Mouse (Mus musculus) CH12F3 (cell line): ENCODE data around the gene Gnpda2.

Source experiments
- in situ Hi-C: fragments of 300-500 bp; cut with MboI; formaldehyde crosslinking; loops from 2 replicates; pipeline ENCODE4 v1.14.3; 2020; ENCODE audit warnings: low sequenced_read_pairs

Gnpda2 gene

DNA sequence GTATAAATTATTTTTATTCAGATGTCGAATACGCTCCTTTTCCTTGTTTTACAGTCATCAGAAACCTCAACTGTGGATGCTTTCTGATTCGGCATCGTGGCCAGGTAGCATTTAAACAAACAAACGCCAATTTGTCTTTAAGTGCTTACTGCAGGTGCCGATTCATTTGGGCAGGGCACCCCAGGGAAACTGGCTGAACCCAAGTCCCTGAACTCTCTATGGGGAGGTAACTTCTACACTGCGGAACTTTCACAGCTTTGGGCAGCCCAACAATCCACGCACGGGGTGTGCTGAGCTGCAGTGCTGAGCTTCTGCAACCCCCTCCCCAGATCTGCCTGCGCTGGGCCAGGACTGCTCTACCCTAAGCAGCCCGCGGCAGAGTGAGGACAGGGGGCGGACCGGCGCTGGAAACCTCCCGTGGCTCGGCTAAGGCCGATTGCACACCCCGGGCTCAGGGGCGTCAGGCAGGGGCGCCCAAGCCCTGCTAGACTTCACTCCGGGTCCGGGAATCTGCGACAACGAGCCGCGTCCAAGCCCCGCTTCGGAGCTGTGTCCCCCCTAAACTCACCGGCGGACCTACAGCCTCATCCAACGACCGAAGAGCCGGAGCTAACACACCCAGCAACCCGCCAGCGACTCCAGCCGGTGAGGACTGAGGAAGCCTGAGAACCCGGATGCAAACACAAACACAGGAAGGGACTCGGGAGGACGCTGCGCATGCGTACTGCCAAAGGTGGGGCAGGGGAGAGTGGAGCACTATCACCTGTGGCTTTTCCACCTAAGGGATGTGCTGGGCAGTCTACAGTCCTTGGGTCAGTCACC, at the start of gene Gnpda2:
Gene Gnpda2, minus strand, starts transcription at position 701 of the 822 bp plus-strand sequence.
- in situ Hi-C loops = no loop called here

- in situ Hi-C loops = no loop called here
These were observed 42.6 kb upstream of the Gnpda2 start for GRCm38 (mm10) chr5:69634766-69635165.

- in situ Hi-C loops = no loop called here
These were observed 28.8 kb upstream of the Gnpda2 start for GRCm38 (mm10) chr5:69620899-69621298.

DNA sequence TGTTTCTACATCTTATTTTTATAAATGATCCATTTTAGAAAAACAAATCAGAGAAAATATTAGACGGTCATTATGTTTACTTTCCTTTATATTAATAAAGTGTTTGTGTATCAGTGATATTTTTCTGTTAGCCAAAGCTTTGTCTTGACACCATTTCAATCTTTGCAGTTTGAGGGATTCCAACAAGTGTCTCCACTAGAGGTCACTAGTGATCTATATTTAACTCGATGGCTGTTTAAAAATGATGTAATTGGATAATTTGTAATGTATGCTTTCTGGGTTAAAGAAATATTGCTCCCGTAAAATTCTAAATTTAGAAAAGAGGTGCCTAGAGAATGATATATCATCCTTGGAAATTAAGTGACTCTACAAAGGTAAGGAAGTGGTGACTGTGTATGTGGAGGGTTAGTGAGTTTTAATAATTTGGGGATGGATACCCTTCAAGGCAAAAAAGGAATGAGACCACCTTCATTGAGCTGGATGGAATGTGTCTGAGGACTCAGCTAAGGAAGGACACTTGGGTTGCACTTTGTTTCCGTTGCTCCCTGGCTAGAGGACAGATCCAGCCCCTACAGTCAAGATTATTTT, 21.2 kb upstream of the Gnpda2 start:
- in situ Hi-C loops = no loop called here

DNA sequence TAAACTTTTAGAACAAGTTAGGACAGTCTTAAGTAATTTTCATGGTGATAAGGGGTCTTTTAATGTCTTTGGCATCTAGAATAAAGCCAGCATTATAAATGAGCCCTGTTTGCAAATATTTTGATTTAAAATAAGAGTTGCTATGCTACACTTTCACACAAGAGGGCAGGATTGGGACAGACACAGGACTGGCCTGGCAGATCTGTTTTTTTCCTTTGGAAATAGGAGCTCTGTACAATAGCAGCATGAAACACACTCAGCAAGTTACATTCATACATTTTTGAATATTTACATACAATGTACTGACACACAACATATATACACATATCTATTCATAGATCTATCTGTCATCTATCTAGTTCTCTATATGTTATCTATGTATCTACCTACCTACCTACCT, 8.9 kb upstream of the Gnpda2 start:
- in situ Hi-C loops = no loop called here

DNA sequence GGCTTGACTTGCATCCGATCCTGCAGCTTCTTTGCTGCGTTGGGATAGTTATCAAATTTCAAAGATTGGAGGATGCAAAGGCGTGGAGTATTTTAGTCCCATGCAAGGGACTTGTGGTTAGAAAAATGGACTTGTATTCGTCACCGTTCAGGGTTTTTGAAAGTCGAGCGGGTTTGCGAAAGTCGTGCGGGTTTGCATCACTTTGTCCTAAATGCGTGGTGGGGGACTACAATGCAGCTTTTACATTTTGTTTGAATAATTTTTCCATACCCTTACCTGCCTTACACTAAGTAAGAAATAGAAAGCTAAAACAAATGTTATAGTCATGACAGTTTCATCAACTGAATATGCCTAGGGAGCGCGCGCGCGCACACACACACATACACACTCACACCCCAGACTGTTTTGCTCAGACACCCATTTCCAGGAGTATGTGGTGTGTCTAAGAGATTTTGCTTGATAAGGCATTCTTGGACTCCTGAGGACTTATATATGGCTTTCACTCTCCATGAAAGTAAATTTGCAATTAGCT, 34.7 kb downstream of the Gnpda2 start:
- in situ Hi-C loops = no loop called here

GRCm38 (mm10) chr5:69556628-69557403, 35.3 kb downstream of the Gnpda2 start, which contains the start of gene Guf1:
Guf1 (plus strand) TSS chr5:69556923.
- in situ Hi-C loops = no loop called here

DNA sequence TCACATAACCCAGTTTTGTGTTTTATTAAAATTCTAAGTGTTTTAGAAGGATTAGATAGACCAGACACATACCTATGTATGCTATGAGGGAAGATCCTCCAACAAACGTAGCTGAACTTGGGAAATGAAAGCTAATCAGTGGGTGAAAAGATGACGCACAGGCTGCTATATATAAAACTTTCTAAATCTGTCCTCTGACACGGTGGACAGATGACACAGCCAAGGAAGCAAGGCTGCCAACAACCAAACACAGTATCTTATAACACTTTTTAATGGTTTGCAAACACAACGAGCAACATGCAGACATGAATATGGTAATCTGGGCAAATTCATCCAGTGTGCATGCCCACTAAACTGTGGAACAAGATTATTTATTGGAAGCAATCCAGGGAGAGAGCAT, 49.7 kb downstream of the Gnpda2 start, which contains the start of gene Yipf7:
Gene Yipf7, minus strand, starts transcription at position 160 of the 400 bp plus-strand sequence.
- in situ Hi-C loops = no loop called here

- in situ Hi-C loops = no loop called here
These were observed 50.5 kb downstream of the Gnpda2 start for GRCm38 (mm10) chr5:69541680-69542079.

DNA sequence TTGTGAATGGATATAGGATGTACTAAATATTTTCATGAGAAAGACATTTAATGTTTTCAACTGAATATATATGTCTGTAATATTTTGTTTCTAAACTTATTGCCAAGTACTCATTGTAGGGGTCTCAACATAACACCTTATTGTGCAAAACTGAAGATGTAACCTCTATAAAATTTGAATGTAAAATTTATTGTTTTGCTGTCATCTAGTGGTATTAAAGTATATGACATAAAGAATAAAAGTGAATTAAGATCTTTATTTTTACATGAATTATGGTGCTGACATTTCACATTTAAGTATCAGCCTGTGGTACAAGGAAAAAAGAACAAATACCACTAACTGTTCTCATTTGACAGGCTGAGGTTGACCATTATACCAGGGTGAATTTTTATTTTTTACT, 68.2 kb downstream of the Gnpda2 start:
- in situ Hi-C loops = no loop called here
